Mouse (Mus musculus) lung, embryonic 15.5 days (tissue): ENCODE results near the gene Tox3. TPM values are rescaled to one million over a fixed set of nuclear protein-coding genes. Genes with fewer than 3 reads are reported as not detected.

Experiments
- ATAC-seq: fragments of 200-750 bp; cut with Nextera tagmentation; 2 replicates; pipeline ENCODE4 v1.8.0; 2017; ENCODE audit warnings: moderate number of reproducible peaks, borderline replicate concordance; ENCODE audit not compliant: low FRiP score, low TSS enrichment; ENCODE audit errors: extremely low read depth
- H3K27ac ChIP-seq: fragments of 300-500 bp; sonication (generic); 2 replicates; pipeline ENCODE4 v1.5.1; 2015; ENCODE audit warnings: moderate library complexity, mild to moderate bottlenecking, inconsistent platforms
- H3K27me3 ChIP-seq: fragments of 300-500 bp; sonication (generic); 2 replicates; pipeline ENCODE4 v1.6.1; 2015; ENCODE audit warnings: inconsistent platforms
- H3K36me3 ChIP-seq: fragments of 300-500 bp; sonication (generic); 2 replicates; pipeline ENCODE4 v1.6.1; 2015; ENCODE audit warnings: inconsistent platforms
- H3K4me1 ChIP-seq: fragments of 300-500 bp; sonication (generic); 2 replicates; pipeline ENCODE4 v1.6.1; 2015; ENCODE audit warnings: inconsistent platforms
- H3K4me2 ChIP-seq: fragments of 300-500 bp; sonication (generic); 2 replicates; pipeline ENCODE4 v1.6.1; 2015; ENCODE audit warnings: inconsistent platforms, mild to moderate bottlenecking, moderate library complexity
- H3K4me3 ChIP-seq: fragments of 300-500 bp; sonication (generic); 2 replicates; pipeline ENCODE4 v1.5.1; 2015; ENCODE audit warnings: mild to moderate bottlenecking, inconsistent platforms
- H3K9ac ChIP-seq: fragments of 300-500 bp; sonication (generic); 2 replicates; pipeline ENCODE4 v1.6.1; 2015; ENCODE audit warnings: inconsistent platforms
- H3K9me3 ChIP-seq: fragments of 300-500 bp; sonication (generic); 2 replicates; pipeline ENCODE4 v1.6.1; 2016; ENCODE audit warnings: inconsistent platforms
- WGBS: fragments of 180-500 bp; shearing (Covaris S2); methylation state at CpG from one replicate; pipeline ENCODE4 v1.1.7; 2015; 5-methylcytosine and 5-hydroxymethylcytosine counted together
- polyA plus RNA-seq: library from polyadenylated mRNA; unstranded; fragments of >200 nt; fragmentation: Nextera tagmentation; extraction: Ambion mirVana; gene quantifications from 2 replicates; pipeline ENCODE4 v1.2.1, GENCODE M21; 2015

Gene Tox3
- polyA plus RNA-seq, 1 experiment from 2014 or later = 5.6 TPM

GRCm38 (mm10) chr8:90352991-90353390 is 4.8 kb upstream of the Tox3 start:
- no peaks in the 10 kb centered on the region for H3K36me3 ChIP-seq
- WGBS = 73% methylated on average over 2 of the region's 2 CpGs
- ATAC-seq = no peak
- H3K4me2 ChIP-seq = no peak overlapping the region
- H3K4me3 ChIP-seq = no peak overlapping the region
- no peaks in the 10 kb centered on the region for H3K9me3 ChIP-seq
- no peak overlapping the region for H3K27ac ChIP-seq
- H3K27me3 ChIP-seq = no peaks in the 10 kb centered on the region
- no peak overlapping the region for H3K9ac ChIP-seq
- H3K4me1 ChIP-seq = peaks cover 10% of the 10 kb centered on the region; the same call in 1 of the 2 replicates

- WGBS = 25% methylated on average over 13 of the region's 13 CpGs
These were observed 1.8 kb upstream of the Tox3 start for GRCm38 (mm10) chr8:90349709-90350562.

GRCm38 (mm10) chr8:90348926-90349683 is 962 bp upstream of the Tox3 start:
- Histone ChIP-seq H3K4me1 (peaks cover 20% of the 10 kb centered on the region), H3K36me3 (no peaks in the 10 kb centered on the region), H3K4me2 (peak overlapping the region; percentile 93), H3K9me3 (no peaks in the 10 kb centered on the region), H3K9ac (no peak overlapping the region), H3K27me3 (peaks cover 10% of the 10 kb centered on the region), H3K4me3 (no peak overlapping the region), H3K27ac (peak overlapping the region; percentile 82)
- WGBS = 27% methylated on average over 11 of the region's 11 CpGs
- no peak; the same call in 1 of the 2 replicates for ATAC-seq

More at GRCm38 (mm10) chr8:90349709-90350562, 1.8 kb upstream of the Tox3 start:
- H3K27me3 ChIP-seq = peaks cover 10% of the 10 kb centered on the region
- 0 out of 2 replicates have a peak overlapping the region, but pooled peaks have one; percentile 24 for H3K27ac ChIP-seq
- peaks cover 20% of the 10 kb centered on the region for H3K4me1 ChIP-seq
- peak; percentile 32 for ATAC-seq
- H3K4me3 ChIP-seq = no peak overlapping the region
- no peak overlapping the region for H3K9ac ChIP-seq
- H3K36me3 ChIP-seq = no peaks in the 10 kb centered on the region
- no peak overlapping the region for H3K4me2 ChIP-seq
- H3K9me3 ChIP-seq = no peaks in the 10 kb centered on the region

GRCm38 (mm10) chr8:90347581-90348177 is 464 bp downstream of the Tox3 start:
- H3K27ac ChIP-seq = peak overlapping the region; percentile 82
- no peaks in the 10 kb centered on the region for H3K9me3 ChIP-seq
- under 1% methylated on average over 65 of the region's 66 CpGs for WGBS
- H3K4me1 ChIP-seq = peaks cover 20% of the 10 kb centered on the region
- peaks cover 10% of the 10 kb centered on the region for H3K27me3 ChIP-seq
- H3K4me3 ChIP-seq = peak overlapping the region; percentile 76
- H3K9ac ChIP-seq = peak overlapping the region; percentile 69
- H3K36me3 ChIP-seq = no peaks in the 10 kb centered on the region
- peak overlapping the region; percentile 93 for H3K4me2 ChIP-seq
- ATAC-seq = peak; percentile 46; the same call in 1 of the 2 replicates

DNA sequence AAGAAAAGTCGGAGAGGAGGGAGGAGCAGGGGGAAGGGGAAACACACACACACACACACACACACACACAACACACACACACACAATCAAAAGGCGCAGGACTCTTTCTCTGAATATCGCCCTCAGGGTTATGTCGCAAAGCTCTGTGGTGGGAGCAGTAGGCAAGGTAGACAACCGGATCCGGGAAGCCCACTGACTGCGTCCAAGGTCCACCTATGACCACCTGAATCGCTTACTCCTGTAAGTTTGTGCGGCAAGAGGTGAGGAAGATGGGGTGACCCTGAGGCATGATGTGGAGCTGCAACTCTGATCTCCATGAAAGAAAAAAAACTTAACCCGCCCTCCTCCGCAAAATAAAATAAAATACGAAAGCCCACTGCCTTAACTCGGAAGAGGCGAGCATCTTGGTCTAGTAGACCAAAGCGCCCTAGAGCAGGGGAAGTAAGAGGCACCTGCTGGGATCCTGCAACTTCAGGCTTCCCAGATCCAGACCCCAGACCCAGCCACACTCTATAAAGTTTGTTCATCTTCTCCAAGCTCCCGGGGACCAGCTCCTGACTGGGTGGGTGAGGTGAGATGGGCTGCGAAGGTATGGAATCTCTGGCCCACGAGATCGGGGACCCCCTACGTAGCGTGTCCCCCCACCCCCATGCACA is 1.1 kb downstream of the Tox3 start:
- 4% methylated on average over 21 of the region's 21 CpGs for WGBS
- peaks cover 20% of the 10 kb centered on the region for H3K4me1 ChIP-seq
- H3K27ac ChIP-seq = no peak overlapping the region
- H3K36me3 ChIP-seq = no peaks in the 10 kb centered on the region
- no peak for ATAC-seq
- peak overlapping the region; percentile 93 for H3K4me2 ChIP-seq
- no peaks in the 10 kb centered on the region for H3K9me3 ChIP-seq
- peak overlapping the region; percentile 69 for H3K9ac ChIP-seq
- H3K4me3 ChIP-seq = peak overlapping the region; percentile 76
- H3K27me3 ChIP-seq = peaks cover 10% of the 10 kb centered on the region

DNA sequence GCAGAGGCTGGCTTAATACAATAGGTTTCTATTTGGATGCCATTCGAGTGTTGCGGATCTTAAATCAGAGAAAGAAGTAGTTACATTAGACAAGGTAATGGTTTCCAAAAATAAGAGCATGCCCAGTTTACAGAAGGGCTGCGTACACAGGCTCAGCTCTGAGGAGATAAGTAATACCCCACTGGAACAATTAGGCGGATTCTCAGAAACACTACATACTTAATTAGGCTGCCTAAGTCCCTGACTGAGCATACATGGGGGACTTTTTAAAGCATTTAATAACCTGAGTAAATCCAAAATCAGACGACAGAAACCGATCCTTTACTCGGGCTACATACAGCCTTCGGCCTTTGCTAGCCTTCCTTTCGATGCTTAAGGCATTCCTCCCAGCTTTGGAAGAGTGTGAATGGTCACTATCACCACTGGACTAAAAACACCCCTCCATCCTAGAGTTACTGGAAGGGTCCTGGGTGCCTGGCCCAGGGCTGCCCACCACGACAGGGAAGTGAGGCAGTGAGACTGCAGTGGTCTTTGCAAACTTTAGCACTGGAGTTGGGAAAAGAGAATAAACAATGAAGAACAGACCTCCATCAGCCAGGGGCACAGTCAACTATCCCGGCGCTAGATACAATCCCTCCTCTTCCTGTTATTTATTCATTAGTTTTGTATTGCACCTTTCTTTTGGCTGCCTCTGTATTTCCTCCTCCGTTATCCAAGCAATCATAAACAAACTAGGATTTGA is 1.8 kb downstream of the Tox3 start:
- peak overlapping the region; percentile 76 for H3K4me3 ChIP-seq
- peaks cover 10% of the 10 kb centered on the region for H3K27me3 ChIP-seq
- 37% methylated on average over 13 of the region's 13 CpGs for whole genome bisulfite sequencing
- H3K36me3 ChIP-seq = no peaks in the 10 kb centered on the region
- H3K27ac ChIP-seq = no peak overlapping the region
- ATAC-seq = no peak
- no peaks in the 10 kb centered on the region for H3K9me3 ChIP-seq
- H3K9ac ChIP-seq = no peak overlapping the region
- H3K4me1 ChIP-seq = peaks cover 20% of the 10 kb centered on the region
- H3K4me2 ChIP-seq = peak overlapping the region; percentile 93

DNA sequence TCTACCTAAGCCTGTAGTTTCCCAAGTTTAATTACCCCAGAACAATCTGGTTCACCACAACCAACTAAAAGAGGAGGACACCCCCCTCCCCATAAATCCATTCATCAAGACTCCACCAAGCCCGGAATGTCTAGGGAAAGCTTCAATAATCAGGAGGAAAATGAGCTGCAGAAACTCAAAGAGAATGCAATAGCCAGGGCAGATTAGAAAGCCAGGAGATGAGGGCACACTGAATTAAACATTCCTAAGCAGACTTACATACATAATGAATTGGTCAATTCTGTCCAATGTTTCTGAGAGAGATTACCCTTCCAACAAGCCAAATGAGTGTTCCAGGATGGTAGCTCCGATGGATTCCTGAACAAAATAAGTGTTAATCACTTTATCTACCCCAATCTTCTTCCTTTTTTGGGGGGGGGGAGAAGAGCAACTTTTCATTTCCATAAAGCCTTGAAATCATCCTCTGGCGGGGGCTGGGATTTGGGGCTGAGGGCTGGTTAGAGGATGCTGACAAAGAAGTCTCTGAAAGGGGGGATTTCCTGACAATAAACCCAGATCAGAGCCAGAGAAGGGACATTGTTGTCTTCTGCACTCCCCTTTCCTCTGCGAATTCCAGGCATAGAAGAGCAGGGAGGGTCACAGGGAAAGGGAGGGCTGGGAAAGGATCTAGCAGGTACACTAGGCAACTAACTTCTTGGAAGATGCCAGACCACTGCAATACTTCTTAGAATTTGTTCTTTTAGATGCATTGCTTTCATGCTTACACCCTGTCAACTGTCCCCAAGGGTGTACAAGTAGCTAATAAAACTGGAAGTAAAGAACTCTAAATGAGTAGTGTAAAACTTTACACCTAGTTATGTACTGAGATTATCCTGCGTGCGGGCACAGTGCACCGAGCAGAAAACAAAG is 17.5 kb downstream of the Tox3 start:
- no peaks in the 10 kb centered on the region for H3K36me3 ChIP-seq
- 74% methylated on average over 7 of the region's 7 CpGs for WGBS
- H3K9me3 ChIP-seq = no peaks in the 10 kb centered on the region
- H3K4me3 ChIP-seq = no peak overlapping the region
- no peak overlapping the region for H3K9ac ChIP-seq
- no peak overlapping the region for H3K4me2 ChIP-seq
- no peak for ATAC-seq
- H3K4me1 ChIP-seq = no peaks in the 10 kb centered on the region
- no peaks in the 10 kb centered on the region for H3K27me3 ChIP-seq
- no peak overlapping the region for H3K27ac ChIP-seq

- no peak overlapping the region for H3K4me3 ChIP-seq
- no peak overlapping the region for H3K9ac ChIP-seq
- no peaks in the 10 kb centered on the region for H3K27me3 ChIP-seq
- WGBS = 21% methylated on average over 4 of the region's 4 CpGs
- no peaks in the 10 kb centered on the region for H3K4me1 ChIP-seq
- H3K27ac ChIP-seq = no peak overlapping the region
- H3K9me3 ChIP-seq = no peaks in the 10 kb centered on the region
- H3K36me3 ChIP-seq = no peaks in the 10 kb centered on the region
- no peak overlapping the region for H3K4me2 ChIP-seq
- no peak for ATAC-seq
These were observed 24.3 kb downstream of the Tox3 start for GRCm38 (mm10) chr8:90323824-90324223.

- no peak overlapping the region for H3K4me2 ChIP-seq
- H3K27ac ChIP-seq = no peak overlapping the region
- H3K4me1 ChIP-seq = no peaks in the 10 kb centered on the region
- H3K9ac ChIP-seq = no peak overlapping the region
- H3K4me3 ChIP-seq = no peak overlapping the region
- no peaks in the 10 kb centered on the region for H3K9me3 ChIP-seq
- ATAC-seq = no peak
- no peaks in the 10 kb centered on the region for H3K36me3 ChIP-seq
- no peaks in the 10 kb centered on the region for H3K27me3 ChIP-seq
- 63% methylated on average over 8 of the region's 8 CpGs for WGBS
These were observed 25.3 kb downstream of the Tox3 start for GRCm38 (mm10) chr8:90322701-90323439.

GRCm38 (mm10) chr8:90321255-90321654 is 26.9 kb downstream of the Tox3 start:
- no peak overlapping the region for H3K9ac ChIP-seq
- no peaks in the 10 kb centered on the region for H3K36me3 ChIP-seq
- no peak overlapping the region for H3K27ac ChIP-seq
- no peaks in the 10 kb centered on the region for H3K9me3 ChIP-seq
- no peak overlapping the region for H3K4me2 ChIP-seq
- WGBS = 95% methylated on average over 1 of the region's 1 CpGs
- H3K27me3 ChIP-seq = no peaks in the 10 kb centered on the region
- ATAC-seq = no peak
- H3K4me3 ChIP-seq = no peak overlapping the region
- no peaks in the 10 kb centered on the region for H3K4me1 ChIP-seq
